Mouse (Mus musculus) stomach, embryonic 14.5 days (tissue): ENCODE data around the gene Pigb. TPM values are rescaled to one million over a fixed set of nuclear protein-coding genes. Genes with fewer than 3 reads are reported as not detected.

Experiments
- ATAC-seq: fragments of 200-750 bp; cut with Nextera tagmentation; 2 replicates; pipeline ENCODE4 v1.8.0; 2017; ENCODE audit warnings: low read depth, moderate TSS enrichment; ENCODE audit not compliant: insufficient number of reproducible peaks, insufficient read depth, low FRiP score
- H3K27ac ChIP-seq: fragments of 300-500 bp; sonication (generic); 2 replicates; pipeline ENCODE4 v1.5.1; 2014; ENCODE audit warnings: mild to moderate bottlenecking, low read length, moderate library complexity, mixed read lengths
- H3K27me3 ChIP-seq: fragments of 300-500 bp; sonication (generic); 2 replicates; pipeline ENCODE4 v1.6.1; 2014; ENCODE audit warnings: low read length, control low read depth, mixed read lengths; ENCODE audit not compliant: control insufficient read depth, insufficient read depth
- H3K36me3 ChIP-seq: fragments of 300-500 bp; sonication (generic); 2 replicates; pipeline ENCODE4 v1.6.1; 2014; ENCODE audit warnings: mild to moderate bottlenecking, control low read depth, low read length, moderate library complexity, mixed read lengths; ENCODE audit not compliant: control insufficient read depth, insufficient read depth
- H3K4me1 ChIP-seq: fragments of 300-500 bp; sonication (generic); 2 replicates; pipeline ENCODE4 v1.6.1; 2014; ENCODE audit warnings: low read length, control low read depth, mixed read lengths; ENCODE audit not compliant: control insufficient read depth, insufficient read depth
- H3K4me2 ChIP-seq: fragments of 300-500 bp; sonication (generic); replicated peaks from 2 replicates; pipeline ENCODE4 v1.6.1; 2014; ENCODE audit warnings: low read depth, low read length, control low read depth
- H3K4me3 ChIP-seq: fragments of 300-500 bp; sonication (generic); 2 replicates; pipeline ENCODE4 v1.5.1; 2014; ENCODE audit warnings: low read depth, low read length, control low read depth
- H3K9ac ChIP-seq: fragments of 300-500 bp; sonication (generic); replicated peaks from 2 replicates; pipeline ENCODE4 v1.6.1; 2014; ENCODE audit warnings: low read depth, mild to moderate bottlenecking, control low read depth, low read length, moderate library complexity, mixed read lengths
- H3K9me3 ChIP-seq: fragments of 300-500 bp; sonication (generic); 2 replicates; pipeline ENCODE4 v1.6.1; 2016; ENCODE audit warnings: low read depth, low read length, control low read depth; ENCODE audit not compliant: control insufficient read depth
- WGBS: fragments of 180-500 bp; shearing (Covaris S2); extraction: QIAGEN DNeasy Blood & Tissue Kit; methylation state at CpG from one replicate; pipeline ENCODE4 v1.1.7; 2014; 5-methylcytosine and 5-hydroxymethylcytosine counted together
- microRNA-seq: library from miRNA; unstranded; fragments of <30 nt; microRNA quantifications from one replicate; pipeline ENCODE4, GENCODE M21; 2016
- polyA plus RNA-seq: library from polyadenylated mRNA; unstranded; fragments of >200 nt; fragmentation: Nextera tagmentation; extraction: Ambion mirVana; gene quantifications from 2 replicates; pipeline ENCODE4 v1.2.1, GENCODE M21; 2014

Gene Pigb
- polyA plus RNA-seq, 1 experiment from 2014 or later, result 20.0 TPM

DNA sequence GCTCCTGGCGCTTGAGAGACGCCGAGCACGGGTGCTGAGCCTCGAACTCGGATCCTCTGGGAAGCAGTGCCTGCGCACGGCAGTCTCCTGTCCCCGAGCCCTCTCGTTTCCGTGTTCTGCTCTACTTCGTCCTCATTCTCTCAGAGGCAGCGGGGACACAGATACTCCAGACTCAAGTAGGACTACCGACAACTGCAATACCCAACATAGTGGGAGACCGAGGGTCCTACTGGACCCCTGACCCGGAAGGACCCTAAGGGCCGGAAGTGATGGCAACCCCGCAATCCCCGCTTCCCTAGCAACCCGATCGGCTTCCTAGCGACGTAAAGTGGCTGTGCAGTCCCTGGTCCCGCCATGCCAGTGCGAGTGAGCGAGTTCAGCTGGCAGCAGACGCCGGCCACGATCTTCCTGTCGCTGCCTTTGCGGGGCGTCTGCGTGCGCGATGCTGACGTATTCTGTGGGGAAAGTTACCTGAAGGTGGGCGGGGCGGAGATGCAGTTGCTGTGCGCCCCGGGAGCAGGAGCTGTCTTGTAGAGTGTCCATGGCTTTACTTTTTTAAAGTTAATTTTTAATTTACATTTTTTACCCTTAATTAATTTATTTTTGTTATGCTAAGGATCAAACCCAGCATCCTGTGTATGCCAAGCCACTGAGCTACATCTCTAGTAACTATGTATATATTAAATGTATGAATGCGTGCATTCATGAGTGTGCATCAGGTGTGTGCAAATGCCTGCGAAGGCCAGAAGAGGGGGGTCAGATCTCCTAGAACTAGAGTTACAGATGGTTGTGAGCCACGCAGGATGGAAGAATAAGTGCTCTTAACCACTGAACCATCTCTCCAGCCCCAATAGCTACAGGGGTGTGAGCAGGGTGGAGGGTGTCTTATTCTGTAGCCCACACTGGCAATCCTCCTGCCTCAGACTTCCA lies 81.4 kb downstream of the Pigb start, which contains the start of the genes Dyx1c1 and Gm44503:
Dyx1c1 (plus strand) TSS at position 265 of the 930 bp plus-strand sequence.
Gm44503 (plus strand) TSS at position 332 of the 930 bp plus-strand sequence.
- Histone ChIP-seq H3K9me3 (no peaks in the 10 kb centered on the region), H3K36me3 (no peaks in the 10 kb centered on the region), H3K4me3 (peak within 1 kb of the TSS; percentile 46), H3K4me2 (peak within 1 kb of the TSS; percentile 66), H3K27ac (peak within 1 kb of the TSS; percentile 48; the same call in 1 of the 2 replicates), H3K27me3 (no peaks in the 10 kb centered on the region), H3K9ac (peak within 1 kb of the TSS; percentile 48), H3K4me1 (no peaks in the 10 kb centered on the region)
- ATAC-seq, result peak; percentile 87
- 2% methylated on average over 43 of the region's 43 CpGs for WGBS

Small RNA genes within 50 kb of the gene (microRNA-seq; reads per million reads assigned to microRNA genes)
- gene Gm27353, result not detected

Other genes with a start within 250 kb of the Pigb start
- gene Prtg, start 233.5 kb downstream of the Pigb start, polyA plus RNA-seq, result 0.52 and 0.68 TPM in 2 replicates
- 6.8 and 7.4 TPM in 2 replicates for gene Pygo1, start 114.7 kb downstream of the Pigb start, polyA plus RNA-seq
- 0.85 and 1.7 TPM in 2 replicates for gene Dyx1c1, start 81.6 kb downstream of the Pigb start, polyA plus RNA-seq
- gene Gm44503, start 81.5 kb downstream of the Pigb start, polyA plus RNA-seq, result not detected in 2 replicates
- gene Ccpg1os, start 55.0 kb downstream of the Pigb start, polyA plus RNA-seq, result 12.4 and 14.6 TPM in 2 replicates
- 21.6 and 27.4 TPM in 2 replicates for gene Ccpg1, start 54.9 kb downstream of the Pigb start, polyA plus RNA-seq
- 5.0 and 5.4 TPM in 2 replicates for gene Rab27a, start 4.5 kb upstream of the Pigb start, polyA plus RNA-seq
- gene Khdc3, start 61.5 kb upstream of the Pigb start, polyA plus RNA-seq, result 0.36 and 0.39 TPM in 2 replicates
- gene Gm20509, start 62.1 kb upstream of the Pigb start, polyA plus RNA-seq, result not detected in 2 replicates
- 111 and 114 TPM in 2 replicates for gene Rsl24d1, start 73.0 kb upstream of the Pigb start, polyA plus RNA-seq